Mouse (Mus musculus) common myeloid progenitor, adult 5-6 weeks (primary cell): Measurements from ENCODE around the gene Ppp2r5c. TPM values are rescaled to one million over a fixed set of nuclear protein-coding genes. Genes with fewer than 3 reads are reported as not detected.
A peak's percentile ranks its signal among the peaks of the same experiment; 100 is the strongest.

Experiments
- ATAC-seq: replicated peaks from 2 replicates; pipeline ENCODE4 v1.8.0; 2016; ENCODE audit warnings: low read depth, mild to moderate bottlenecking, moderate TSS enrichment, inconsistent platforms; ENCODE audit not compliant: poor library complexity, severe bottlenecking
- total RNA-seq: library from RNA; stranded (forward); fragments of 200-1000, 187-1606 nt; gene quantifications from 2 replicates; pipeline ENCODE4 v1.2.3, GENCODE M21; 2017

Ppp2r5c gene
- total RNA-seq, 1 experiment from 2014 or later, result 222 TPM

DNA sequence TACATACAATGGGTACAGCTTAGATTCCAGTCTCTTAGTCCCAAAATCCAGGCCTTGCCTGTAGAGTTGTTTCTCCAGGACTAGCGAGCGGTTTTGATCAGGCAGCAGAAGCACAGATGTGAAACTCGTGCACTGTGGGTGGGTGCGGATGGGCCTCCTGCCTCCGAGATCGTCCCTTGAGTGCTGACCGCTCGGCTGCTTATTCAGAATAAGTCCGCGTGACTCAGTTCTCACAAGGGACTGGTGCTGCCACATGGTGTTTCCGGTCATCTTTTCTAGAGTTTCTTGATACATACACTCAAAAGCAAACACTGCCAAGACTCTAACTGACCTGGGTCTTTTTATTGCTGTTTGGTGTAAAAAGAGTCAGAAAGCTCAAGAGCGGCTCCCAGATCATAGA lies 100.7 kb downstream of the Ppp2r5c start:
- no peak for ATAC-seq

DNA sequence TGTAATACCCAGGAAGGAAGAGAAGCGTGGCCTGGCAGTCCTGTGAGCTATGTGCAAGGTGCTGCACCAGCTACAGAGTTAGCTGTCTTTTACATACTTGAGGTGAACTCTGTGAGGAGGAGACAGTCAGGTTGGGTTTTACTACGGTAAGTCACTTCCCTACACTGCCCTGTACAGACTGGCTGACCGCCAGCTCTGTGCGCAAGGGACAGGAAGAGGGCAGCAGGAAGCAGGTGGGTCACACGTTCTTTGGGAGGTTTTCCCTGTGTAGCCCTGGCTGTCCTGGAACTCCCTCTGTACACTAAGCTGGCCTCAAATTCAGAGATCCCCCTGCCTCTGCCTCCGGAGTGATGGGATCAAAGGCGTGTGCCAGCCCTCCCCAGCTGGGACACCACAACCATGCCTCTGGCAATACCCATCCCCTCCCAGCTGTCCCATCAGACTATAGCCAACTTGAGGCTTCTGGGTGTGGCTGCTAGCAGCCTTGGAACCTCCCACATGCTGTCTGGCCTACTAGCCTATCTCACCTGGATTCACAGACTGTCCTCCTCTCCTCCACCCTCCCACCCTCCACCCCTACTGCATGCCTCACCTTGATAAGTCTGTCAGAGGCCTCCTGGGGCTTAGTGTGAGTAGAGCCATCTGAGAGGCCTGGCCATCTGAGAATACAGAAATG lies 102.7 kb downstream of the Ppp2r5c start:
- no peak for ATAC-seq

DNA sequence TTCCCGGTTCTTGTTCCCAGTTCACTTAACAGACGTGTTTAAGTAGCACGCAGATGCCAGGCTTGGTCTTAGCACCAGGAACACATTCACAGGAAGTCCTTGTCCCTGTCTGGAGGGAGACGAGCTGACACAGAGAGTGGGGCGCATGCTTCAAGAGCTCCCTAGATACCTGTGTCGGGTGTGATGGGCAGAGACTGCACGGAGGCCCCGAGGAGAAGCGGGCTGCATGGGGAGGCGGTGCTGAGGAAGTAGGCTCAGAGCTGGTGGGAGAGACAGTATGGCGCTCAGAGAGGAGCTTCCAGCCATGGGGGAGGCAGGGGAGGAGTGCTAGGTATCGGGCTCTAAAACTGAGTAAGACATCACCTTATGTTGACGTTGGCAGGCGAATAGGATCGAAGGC lies 103.4 kb downstream of the Ppp2r5c start:
- no peak for ATAC-seq

DNA sequence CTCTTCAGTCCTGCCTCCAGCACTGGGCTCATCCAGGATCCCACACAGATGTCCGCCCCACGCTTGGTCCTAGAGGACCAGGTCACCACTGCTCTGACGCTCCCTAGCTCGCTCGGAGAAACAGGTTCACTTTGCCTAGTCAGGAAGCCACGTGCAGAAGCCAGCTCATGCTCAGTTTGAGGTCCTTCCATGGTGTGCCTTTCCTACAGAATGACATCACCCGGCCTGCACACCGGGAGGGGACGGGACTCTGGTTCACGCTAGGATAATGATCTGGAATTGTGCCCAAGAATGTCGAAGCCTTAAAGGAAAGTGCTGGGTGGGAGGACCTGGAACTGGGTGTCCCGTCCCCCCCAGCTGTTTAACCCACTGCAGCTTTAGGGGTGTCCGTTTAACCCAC lies 105.2 kb downstream of the Ppp2r5c start:
- no peak for ATAC-seq

DNA sequence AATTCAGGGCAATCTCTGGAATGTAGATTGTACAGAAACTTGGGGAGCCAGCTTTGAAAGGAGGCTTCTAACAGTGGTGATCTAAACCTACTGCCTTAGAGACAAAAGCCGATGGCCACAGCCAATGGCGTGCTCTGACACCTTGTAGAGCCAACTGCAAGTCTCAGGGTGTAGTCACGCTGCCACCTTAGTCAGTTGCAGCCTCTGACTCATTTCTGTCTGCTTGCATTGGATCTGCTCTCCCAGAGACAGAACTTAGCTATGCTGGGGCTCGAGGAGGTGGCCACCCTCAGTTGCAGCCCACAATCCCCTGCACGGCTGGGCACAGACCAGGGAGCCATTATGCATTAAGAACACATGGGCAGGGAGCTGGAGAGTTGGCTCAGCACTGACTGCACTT lies 106.4 kb downstream of the Ppp2r5c start:
- ATAC-seq, result no peak

DNA sequence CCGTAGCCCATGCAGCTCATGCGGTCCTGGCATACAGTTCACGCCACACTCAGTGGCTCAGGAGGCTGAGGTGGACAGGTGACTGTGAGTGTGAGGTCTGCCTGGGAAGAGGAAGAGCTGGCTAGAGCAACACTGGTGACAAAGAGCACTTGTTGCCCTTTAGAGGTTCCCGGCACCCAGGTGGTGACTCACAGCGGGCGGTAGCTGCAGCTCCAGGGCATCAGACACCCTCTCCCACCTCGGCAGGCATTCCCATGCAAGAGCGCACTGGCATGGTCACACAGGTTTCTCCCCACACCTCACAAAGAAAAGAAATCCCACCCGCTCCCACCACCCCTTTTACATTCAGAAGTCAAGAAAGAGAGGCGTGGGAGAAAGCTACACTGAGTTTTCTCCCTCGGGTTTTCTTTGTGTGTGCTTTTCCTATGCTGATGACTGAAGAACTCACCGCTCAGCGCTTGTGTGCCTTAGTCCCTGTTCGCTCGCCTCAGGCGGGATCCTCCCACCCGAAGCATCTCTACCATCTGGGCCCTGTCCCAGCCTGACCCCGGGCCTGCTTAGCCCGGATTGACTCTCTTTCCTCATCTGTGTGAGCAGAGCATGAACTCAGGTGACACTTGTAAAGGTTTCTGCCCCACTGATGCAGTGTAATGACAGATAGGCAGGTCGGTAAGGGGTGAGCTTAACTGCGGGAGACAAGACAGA lies 108.8 kb downstream of the Ppp2r5c start:
- no peak for ATAC-seq

DNA sequence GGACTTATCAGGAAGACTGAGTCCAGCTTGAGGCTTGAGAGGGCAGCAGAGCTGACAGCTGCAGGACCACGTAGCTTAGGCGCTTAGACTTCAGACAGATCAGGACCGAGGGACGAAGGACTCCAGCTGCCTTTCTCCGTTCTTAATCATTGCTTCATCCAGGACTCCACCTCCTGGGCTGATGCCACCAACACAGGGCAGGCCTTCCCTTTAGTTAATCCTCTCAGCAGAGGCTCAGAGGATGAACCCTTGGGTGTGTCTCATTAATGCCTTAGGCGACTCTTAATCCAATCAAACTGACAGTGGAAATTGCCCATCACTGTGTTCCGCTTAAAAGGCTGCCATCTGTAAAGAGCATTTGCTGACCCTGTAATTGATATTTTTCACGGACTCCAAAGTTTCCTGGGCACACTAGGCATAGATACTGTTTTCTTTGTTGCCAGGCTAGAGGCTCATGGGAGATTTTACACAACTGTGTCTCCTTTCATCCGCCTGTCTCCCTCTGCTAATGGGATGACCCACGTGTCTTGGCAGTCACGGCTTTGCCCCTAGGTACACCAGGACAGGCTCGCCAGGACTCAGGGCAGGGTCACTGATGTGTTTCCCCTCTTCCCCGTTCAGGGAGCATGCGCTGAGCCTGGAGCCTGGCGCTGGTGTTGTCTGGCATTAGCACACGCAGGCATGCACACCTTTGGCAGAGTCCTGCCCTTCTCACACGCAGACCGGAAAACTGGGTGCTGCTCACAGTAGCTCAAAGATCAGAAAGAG lies 110.1 kb downstream of the Ppp2r5c start:
- ATAC-seq, result no peak

DNA sequence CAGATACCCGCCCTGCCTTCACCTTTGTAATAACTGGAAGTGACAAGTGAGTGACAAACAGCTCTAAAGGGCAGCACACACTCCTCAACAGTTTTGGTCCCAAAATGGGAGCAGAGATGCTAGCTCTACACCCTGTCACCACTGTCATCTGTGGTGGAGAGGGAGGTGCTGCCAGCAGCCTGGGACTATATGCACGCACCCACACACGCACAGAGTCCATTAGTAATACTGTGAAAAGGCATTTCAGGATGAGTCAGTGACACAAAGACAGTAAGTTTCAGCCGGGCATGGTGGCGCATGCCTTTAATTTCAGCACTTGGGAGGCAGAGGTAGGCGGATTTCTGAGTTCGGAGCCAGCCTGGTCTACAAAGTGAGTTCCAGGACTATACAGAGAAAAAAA lies 111.3 kb downstream of the Ppp2r5c start:
- ATAC-seq, result no peak

DNA sequence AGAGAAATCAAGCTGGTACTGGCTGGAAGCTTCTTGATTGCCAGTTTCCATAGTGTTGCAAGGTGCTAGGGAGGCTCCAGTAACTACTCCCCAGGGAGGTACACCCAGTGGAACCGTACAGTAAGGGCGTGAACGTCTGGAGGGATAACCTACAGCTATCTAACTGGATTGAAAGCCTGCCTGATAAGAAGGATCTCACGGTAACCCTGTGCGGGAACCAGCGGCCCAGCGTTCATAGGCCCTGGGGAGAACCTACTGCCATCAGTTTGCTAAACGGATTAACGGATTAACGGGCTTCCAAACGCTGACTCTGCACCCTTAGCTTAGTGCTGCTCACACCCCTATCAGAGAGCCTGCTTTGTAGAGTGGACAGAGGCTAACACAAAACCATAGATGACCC lies 116.5 kb downstream of the Ppp2r5c start:
- no peak for ATAC-seq

DNA sequence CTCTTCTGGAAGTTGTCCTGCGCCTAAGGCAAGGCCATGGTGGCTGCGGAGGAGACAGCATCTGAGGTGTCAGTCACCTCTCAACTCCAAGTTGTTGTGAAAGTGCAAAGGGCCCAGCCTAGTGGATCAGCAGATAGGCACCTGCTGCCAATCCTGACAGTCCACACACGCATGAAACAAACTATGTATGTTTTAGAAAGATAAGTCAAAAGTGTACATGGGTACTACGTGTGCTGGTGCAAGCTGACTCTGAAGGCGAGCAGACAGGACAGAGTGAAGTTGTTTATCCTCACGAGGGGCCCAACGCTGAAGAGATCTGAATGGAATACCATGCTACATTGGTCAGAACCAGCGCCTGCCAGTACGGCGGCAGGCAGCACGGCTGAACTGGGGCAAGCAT lies 117.9 kb downstream of the Ppp2r5c start:
- ATAC-seq, result no peak

DNA sequence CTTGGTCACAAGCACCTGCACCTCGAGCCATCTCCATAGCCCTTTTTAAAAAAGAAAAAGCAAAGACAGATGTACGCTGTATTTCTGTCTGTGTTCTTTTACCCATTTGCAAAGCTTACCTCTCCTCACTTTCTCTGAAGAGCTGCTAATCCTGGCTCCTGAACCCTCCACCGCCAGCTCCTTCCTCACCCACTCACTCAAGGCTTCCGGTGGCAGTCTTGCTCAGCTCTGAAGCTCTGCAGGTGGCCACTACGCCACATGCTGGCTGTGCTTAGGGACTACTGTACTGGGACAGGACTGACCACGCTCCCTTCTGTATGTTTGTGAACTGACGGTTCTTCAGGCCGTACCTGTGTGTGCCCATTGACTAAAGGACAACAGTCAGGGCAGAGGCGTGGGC lies 119.4 kb downstream of the Ppp2r5c start:
- no peak for ATAC-seq

DNA sequence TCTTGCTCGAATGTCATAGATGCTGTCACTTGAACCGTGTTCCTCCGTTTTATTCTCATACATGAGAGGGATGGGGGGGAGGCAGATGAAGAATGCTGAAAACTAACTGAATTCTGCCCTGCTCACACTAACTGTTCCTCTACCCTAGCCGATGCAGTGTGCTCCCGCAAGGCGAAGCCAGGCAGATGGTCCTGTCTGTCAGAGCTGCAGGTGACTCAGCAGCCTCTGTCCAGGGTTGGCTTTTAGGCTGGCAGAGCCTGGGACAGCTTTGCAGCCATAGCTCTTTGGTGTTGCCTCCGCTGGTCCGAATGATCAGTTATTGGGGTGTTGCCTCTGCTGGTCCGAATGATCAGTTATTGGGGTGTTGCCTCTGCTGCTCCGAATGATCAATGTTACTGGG lies 124.1 kb downstream of the Ppp2r5c start:
- ATAC-seq, result no peak

DNA sequence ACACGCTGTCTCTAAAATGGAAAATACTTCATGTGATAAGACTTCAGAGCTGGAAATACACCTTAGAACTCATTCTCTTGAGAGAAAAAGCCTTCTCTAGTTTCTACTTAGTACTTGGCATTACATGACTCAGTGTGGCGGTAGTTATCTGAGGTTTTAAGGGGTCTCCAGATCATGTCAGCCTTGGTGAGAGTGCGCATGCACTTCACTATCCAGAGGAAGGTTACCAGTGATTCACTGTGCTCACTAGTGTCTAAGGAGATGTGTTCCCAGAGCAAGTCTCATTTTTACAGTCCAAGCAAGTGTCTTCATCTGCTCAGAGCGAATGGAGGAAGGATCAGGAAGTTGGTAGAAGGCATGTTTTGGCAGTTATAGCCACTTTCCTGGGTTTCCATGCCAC lies 125.4 kb downstream of the Ppp2r5c start:
- ATAC-seq, result no peak

DNA sequence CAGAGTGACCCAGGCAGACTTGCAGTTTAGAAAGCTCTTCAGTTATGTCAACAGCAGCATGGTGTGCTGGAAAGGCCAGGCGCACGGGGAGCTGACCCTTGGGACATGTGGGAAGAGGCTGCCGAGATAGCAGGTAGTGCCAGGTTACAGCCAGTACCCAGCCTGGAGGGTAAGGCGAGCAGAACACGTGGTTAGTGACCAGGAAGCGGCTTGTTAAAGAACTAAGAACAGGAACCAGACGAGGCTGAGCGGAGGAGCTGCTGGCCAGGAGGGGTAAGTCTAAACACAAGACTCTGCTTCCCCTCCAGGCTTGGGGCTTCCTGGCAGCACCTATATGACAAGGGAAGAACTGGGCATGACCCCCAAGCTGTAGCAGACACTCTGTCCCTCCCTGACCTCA lies 126.7 kb downstream of the Ppp2r5c start:
- ATAC-seq, result 0 out of 2 replicates have a peak, but pooled peaks have one; percentile 57

DNA sequence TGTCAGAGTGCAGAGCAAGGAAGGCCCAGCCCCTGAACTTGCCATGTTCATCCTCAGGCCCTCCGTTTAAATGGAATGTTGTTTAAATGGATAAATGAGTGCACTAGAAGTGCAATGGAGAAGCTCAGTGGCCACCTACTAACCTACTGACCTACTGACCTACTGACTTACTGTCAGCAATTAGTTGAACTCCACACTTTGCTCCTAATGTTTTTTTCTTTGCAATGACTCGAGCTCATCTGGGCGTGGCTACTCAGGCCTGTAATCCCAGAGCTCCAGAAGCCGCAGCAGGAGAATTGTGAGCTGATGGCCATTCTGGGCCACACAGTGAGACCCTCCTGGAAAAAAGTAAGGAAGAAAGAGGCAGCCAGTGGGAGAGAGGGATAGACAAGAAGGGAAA lies 129.0 kb downstream of the Ppp2r5c start:
- ATAC-seq, result no peak

DNA sequence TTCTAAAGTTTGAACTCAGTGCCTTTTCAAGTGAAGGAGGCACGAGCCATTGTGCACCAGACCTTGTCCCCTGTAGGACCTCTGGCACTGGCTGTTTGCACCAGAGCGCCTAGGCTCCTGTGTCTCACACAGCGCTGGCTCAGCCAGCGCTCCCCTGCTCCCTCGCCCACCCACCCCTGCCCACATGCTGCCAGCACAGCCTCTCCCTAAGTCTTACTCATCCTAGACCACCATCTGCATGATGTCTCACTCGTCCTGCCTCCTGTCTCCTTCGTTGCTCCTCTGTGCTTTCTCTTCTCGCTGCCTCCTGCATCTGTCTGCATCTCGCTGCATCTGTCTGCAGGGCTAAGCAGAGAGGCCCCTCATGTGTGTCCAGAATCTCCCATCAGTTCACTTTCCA lies 131.4 kb downstream of the Ppp2r5c start:
- no peak for ATAC-seq

DNA sequence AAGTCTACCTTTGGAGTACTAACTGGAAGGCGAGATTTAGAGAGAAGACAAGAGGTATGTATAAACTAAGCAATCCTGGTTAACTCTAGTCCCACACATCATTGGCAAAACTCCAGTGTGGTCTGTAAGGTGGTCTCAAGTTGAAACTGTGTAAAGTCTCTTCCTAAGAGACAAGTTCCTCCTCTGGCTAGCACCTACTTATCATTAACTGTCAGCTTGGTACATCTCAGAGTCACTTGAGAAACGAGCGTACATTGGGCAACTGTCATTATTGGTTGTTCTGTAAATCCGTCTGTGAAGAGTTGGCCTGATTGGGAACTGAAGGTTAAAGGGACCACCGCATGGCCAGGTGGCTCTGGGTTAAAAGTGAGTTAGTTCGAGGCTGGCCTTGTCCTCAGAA lies 141.7 kb downstream of the Ppp2r5c start:
- no peak for ATAC-seq

DNA sequence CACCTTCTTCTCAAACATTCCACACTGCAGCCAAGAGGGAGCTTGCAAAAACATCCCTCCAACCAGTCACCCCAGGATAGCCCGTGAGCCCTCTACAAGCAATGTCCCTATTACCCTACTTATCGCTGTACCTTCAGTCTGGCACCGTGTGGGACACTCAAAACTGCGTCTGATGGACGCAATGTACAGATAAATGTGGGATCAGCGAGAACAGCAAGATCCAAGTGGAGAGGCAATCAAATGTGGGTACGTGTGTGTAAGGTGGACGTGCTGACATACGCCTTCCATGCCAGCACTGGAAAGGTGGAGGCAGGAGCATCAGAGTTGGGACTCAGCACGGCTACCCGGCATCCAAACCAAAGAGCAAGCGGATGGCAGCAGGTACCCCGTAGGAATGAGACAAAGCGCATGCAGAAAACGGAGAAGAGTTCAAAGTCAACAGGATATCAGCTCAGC lies 143.9 kb downstream of the Ppp2r5c start:
- ATAC-seq, result peak; percentile 9

DNA sequence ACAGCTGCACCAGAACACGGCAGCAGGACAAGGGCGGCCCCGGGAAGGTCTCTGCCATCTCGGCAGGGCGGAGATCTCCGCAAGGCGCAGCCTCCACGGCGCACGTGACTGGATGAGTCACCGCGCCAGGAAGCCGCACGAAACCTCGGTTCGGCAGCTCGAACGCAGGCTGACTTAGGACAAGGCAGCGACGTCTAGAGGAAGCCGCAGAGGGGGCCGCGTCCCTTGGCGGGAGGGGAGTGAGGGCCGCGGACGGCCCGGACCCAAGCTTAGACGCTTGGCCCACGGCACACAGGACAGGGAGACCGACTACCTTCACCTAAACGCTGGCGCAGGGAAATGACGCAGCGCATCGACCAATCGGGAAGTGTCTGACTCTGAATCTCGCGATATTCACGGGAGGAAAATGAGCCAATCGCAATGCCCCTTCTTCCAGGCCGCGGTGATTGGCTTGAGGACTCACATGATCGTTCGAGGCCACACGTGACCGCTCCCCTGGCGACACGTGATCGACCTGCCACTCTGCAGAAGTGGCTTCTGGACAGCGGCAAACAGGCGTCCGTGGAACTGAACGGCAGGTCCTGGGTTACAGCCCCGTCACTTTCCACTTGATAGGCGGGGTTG lies 144.5 kb downstream of the Ppp2r5c start:
- peak; percentile 89 for ATAC-seq

DNA sequence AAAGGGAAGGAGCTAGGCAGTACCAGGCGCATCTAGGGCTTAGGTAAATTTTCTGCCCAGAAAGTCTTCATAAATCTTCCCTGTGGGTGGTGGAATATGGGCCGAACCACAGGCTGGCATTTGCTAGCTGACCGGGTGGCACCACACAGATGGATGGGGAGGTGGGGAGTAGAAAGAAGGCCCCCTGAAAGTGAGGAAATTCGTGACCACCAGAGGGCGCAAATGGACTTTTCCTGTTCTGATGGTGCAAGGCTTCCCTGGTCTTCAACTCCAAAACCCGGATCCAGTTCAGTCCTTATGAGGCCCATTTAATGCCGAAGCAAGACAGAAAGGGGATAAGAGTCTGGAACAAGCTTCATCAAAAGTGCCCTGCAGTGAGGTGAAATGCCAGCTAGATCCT lies 151.6 kb downstream of the Ppp2r5c start:
- peak; percentile 48 for ATAC-seq

DNA sequence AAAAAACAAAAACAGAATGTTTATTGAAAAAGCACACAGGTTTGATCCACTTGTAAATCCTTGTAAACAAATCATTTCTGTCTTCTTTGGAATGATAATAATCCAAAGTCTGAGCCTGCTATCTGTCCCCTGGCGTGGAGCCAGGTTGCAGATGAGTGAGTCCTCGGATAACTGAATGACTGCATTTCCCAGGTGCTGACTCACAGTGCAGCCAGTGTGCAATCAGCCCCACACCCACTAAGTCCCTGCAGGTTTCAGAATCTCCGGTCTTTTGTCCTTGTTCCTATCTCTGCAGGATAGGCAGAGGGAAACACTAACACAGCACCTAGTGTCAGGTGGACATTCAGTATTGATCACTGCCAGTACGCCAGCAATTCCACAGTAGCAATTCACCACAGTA lies 152.9 kb downstream of the Ppp2r5c start:
- no peak for ATAC-seq
